Mouse (Mus musculus) cortical plate, adult 2 months (tissue): ENCODE measurements around the gene Dhh.

Experiments
- CTCF ChIP-seq: fragments of 200-500 bp; IDR thresholded peaks from 2 replicates; pipeline ENCODE4 v1.5.1; 2011; ENCODE audit warnings: mild to moderate bottlenecking, control low read depth, low read length; ENCODE audit not compliant: insufficient read depth; ENCODE audit errors: extremely low read depth
- POLR2A ChIP-seq: fragments of 200-500 bp; IDR thresholded peaks from 2 replicates; pipeline ENCODE4 v1.6.1; 2011; ENCODE audit warnings: mild to moderate bottlenecking, low read length, control low read depth; ENCODE audit not compliant: insufficient read depth; ENCODE audit errors: extremely low read depth

- TF ChIP-seq CTCF = peak; percentile 73
- TF ChIP-seq POLR2A = no peak
These were observed 21.0 kb downstream of the Dhh start for GRCm38 (mm10) chr15:98877331-98877730.
